Mouse (Mus musculus) heart, adult 2 months (tissue): ENCODE results near the gene Hps1. TPM values are rescaled to one million over a fixed set of nuclear protein-coding genes. Genes with fewer than 3 reads are reported as not detected.

Experiments used
- DNase-seq, 2 experiments: peaks; one replicate each; pipeline ENCODE4 v3.0.0; 2021
- H3K27ac ChIP-seq: fragments of 200-600 bp; 2 replicates; pipeline ENCODE4 v1.8.1; 2022
- H3K27me3 ChIP-seq: fragments of 200-500 bp; 2 replicates; pipeline ENCODE4 v1.6.1; 2012; ENCODE audit warnings: mild to moderate bottlenecking, low read length, inconsistent platforms, mixed read lengths; ENCODE audit not compliant: control insufficient read depth, insufficient read depth
- H3K36me3 ChIP-seq: fragments of 200-500 bp; 2 replicates; pipeline ENCODE4 v1.6.1; 2012; ENCODE audit warnings: low read length, inconsistent platforms; ENCODE audit not compliant: control insufficient read depth, insufficient read depth
- H3K4me1 ChIP-seq: fragments of 200-500 bp; 2 replicates; pipeline ENCODE4 v1.6.1; 2011; ENCODE audit warnings: low read length; ENCODE audit not compliant: control insufficient read depth, insufficient read depth
- H3K4me3 ChIP-seq: fragments of 200-600 bp; 2 replicates; pipeline ENCODE4 v1.8.1; 2022
- H3K79me2 ChIP-seq: fragments of 200-500 bp; replicated peaks from 2 replicates; pipeline ENCODE4 v1.6.1; 2012; ENCODE audit warnings: mild to moderate bottlenecking, inconsistent platforms, low read length, moderate library complexity, mixed read lengths; ENCODE audit not compliant: control insufficient read depth, insufficient read depth
- H3K9ac ChIP-seq: fragments of 200-500 bp; 2 replicates; pipeline ENCODE4 v1.6.1; 2012; ENCODE audit warnings: low read depth, mild to moderate bottlenecking, control low read depth, inconsistent platforms, low read length, mixed read lengths
- CTCF ChIP-seq: fragments of 200-600 bp; IDR thresholded peaks from 2 replicates; pipeline ENCODE4 v1.8.1; 2022; ENCODE audit warnings: antibody characterized with exemption, mild to moderate bottlenecking, moderate library complexity
- EP300 ChIP-seq: fragments of 200-500 bp; IDR thresholded peaks from 2 replicates; pipeline ENCODE4 v1.6.1; 2011; ENCODE audit warnings: low read depth, low read length, control low read depth; ENCODE audit not compliant: insufficient read depth
- POLR2A ChIP-seq: fragments of 200-500 bp; IDR thresholded peaks from 2 replicates; pipeline ENCODE4 v1.6.1; 2011; ENCODE audit warnings: mild to moderate bottlenecking, low read depth, low read length, control low read depth; ENCODE audit not compliant: insufficient read depth
- WGBS: fragments of 180-500 bp; shearing (Covaris S2); methylation state at CpG from one replicate; pipeline ENCODE4 v1.1.7; 2018; 5-methylcytosine and 5-hydroxymethylcytosine counted together
- intact Hi-C: fragments of 180-260 bp; cut with DNase I; formaldehyde crosslinking; loops from one replicate; pipeline ENCODE4 v1.15.1; 2025
- polyA plus RNA-seq: library from polyadenylated mRNA; depleted of rRNA; stranded (reverse); fragments of >200 nt; gene quantifications from 2 replicates; pipeline ENCODE4 v1.2.3, GENCODE M21; 2012
- total RNA-seq, 2 experiments: library from RNA; stranded (reverse); gene quantifications; 2 replicates each; pipeline ENCODE4 v1.2.3; 2021

Gene Hps1
- total and polyA plus RNA-seq, 3 experiments, result 1.6 to 6.6 (median 1.7) TPM

DNA sequence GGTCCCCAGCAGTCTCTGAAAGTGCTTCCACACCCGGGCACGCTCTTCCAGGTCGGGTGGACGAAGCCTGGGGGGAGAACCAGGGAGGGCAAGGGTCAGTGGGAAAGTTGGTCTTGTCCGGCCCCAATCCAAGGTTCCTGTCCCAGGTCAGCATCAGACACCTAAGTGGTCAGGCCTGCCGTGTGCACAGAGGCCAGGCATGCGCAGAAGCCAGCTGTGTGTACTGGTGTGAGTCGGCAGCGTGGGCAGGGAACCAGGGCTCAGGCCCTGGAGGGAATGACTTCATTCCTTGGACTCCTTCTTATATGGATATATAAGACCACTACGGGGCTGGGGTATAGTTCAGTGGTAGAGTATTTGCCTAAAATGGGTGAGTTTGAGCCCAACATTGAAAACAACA lies 10.1 kb downstream of the Hps1 start:
- Histone ChIP-seq H3K4me3 (no peak overlapping the region), H3K9ac (no peak overlapping the region), H3K4me1 (no peaks in the 10 kb centered on the region), H3K27me3 (no peaks in the 10 kb centered on the region), H3K36me3 (no peaks in the 10 kb centered on the region), H3K27ac (no peak overlapping the region), H3K79me2 (no peaks in the 10 kb centered on the region)
- no peak for DNase-seq
- no peak for TF ChIP-seq EP300
- no peak for TF ChIP-seq CTCF
- no peak for TF ChIP-seq POLR2A
- 90% methylated on average over 10 of the region's 10 CpGs for WGBS
- intact Hi-C loops, result no loop called here

DNA sequence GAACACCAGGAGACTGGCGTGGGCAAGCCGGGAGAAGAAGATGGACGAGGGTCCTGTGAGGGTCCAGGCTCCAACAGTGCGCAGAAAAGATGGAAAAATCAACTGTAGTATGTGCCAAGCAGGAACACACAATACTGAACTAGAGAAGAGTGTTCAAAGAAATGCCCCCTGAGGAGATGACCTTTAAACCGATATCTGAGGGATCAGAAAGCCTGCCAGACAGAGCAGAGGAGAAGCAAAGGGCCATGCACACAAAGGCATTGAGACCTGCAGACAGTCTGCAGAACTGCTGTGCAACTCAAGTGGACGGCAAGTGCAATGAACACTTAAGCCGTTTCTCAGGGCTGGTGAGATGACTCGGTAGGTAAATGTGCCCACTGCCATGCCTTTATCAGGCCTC lies 12.4 kb downstream of the Hps1 start:
- DNase-seq, result no peak
- H3K79me2 ChIP-seq, result no peaks in the 10 kb centered on the region
- no peaks in the 10 kb centered on the region for H3K27me3 ChIP-seq
- H3K36me3 ChIP-seq, result no peaks in the 10 kb centered on the region
- no peaks in the 10 kb centered on the region for H3K4me1 ChIP-seq
- 85% methylated on average over 8 of the region's 8 CpGs for WGBS
- H3K9ac ChIP-seq, result no peak overlapping the region
- no peak for TF ChIP-seq POLR2A
- no peak overlapping the region for H3K27ac ChIP-seq
- no peak overlapping the region for H3K4me3 ChIP-seq
- intact Hi-C loops, result no loop called here

DNA sequence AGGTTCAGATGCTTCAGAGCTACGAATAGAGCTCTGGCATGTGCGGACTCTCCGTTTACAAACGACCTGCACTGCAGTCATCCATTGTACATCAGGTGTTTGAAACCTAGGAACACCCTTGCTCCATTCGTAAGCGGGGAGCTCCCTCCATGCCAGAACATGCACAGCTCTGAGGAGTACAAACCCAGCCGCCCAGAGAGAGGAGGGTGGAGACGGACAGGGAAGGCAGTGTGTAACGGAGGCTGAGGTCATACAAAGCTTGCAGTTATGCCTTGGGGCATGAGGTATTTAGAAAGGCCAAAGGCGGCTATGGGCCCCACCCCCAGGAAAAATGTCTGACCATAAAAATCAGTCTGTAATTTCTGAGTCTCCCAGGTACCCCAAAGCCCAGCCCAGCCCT lies 15.4 kb downstream of the Hps1 start:
- 89% methylated on average over 10 of the region's 10 CpGs for WGBS
- Histone ChIP-seq H3K36me3 (no peaks in the 10 kb centered on the region), H3K9ac (no peak overlapping the region), H3K4me3 (no peak overlapping the region), H3K79me2 (no peaks in the 10 kb centered on the region), H3K4me1 (no peaks in the 10 kb centered on the region), H3K27me3 (no peaks in the 10 kb centered on the region), H3K27ac (no peak overlapping the region)
- DNase-seq, result no peak
- intact Hi-C loops, result no loop called here
- TF ChIP-seq POLR2A, result no peak
- no peak for TF ChIP-seq CTCF
- TF ChIP-seq EP300, result no peak

DNA sequence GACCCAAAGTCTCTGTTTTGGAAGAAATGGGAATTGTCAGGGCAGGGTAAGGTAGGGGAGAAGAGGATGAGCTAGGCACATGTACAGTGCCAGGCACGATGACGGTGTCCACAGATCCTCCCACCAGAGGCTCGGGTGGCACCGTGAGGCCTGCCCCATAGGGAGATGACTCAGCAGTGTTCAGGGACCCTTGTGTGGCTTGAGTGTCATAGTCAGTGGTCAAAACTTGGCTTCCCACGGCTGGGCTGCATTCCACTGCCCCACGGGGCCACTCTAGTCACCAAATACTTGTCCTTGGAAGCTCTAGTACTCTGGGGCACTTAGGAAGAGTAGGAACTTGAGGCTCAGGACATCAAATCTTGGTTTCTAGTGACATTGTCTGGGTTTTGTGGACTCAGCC lies 23.1 kb downstream of the Hps1 start:
- DNase-seq, result no peak
- H3K4me1 ChIP-seq, result peaks cover 6% of the 10 kb centered on the region
- WGBS, result 83% methylated on average over 6 of the region's 6 CpGs
- H3K27ac ChIP-seq, result no peak overlapping the region
- H3K36me3 ChIP-seq, result no peaks in the 10 kb centered on the region
- no peak for TF ChIP-seq POLR2A
- no peak for TF ChIP-seq CTCF
- no peak for TF ChIP-seq EP300
- intact Hi-C loops, result no loop called here
- no peaks in the 10 kb centered on the region for H3K27me3 ChIP-seq
- H3K79me2 ChIP-seq, result no peaks in the 10 kb centered on the region
- H3K9ac ChIP-seq, result no peak overlapping the region
- no peak overlapping the region for H3K4me3 ChIP-seq

DNA sequence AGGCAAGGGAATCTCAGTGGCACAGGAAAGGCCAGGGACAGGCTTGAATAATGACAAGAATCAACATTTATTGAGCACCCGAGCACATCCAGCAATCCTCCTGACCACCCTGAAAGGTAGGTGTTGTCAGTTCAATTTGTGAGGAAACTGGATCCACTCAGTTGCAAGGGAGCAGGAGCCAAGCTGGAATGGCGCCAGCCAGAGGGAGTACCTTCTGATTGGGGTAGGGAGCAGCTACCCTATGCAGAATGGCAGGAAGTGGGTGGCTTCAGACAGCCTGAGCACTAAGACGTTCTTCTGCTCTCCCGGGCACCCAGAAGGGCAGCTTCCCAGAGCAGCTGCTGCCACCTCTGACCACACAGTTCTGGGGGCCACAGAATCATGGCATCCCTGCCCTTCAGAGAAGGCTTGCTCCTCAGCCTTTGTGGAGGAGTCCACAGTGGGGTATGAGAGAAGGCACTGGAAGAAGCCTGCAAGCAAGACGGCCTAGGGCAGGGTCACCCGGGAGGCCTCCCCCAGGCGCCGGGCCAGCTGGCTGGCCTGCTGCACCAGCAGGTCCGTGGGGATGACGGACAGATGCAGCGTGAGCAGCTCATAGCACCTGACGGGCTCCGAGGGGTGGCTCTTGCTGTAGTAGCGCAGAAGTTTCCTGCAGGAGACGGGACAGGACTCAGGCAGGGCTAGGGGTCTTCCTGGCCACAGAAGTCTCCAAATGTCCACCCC lies 24.5 kb downstream of the Hps1 start:
- TF ChIP-seq POLR2A, result no peak
- no peak for TF ChIP-seq EP300
- TF ChIP-seq CTCF, result no peak
- intact Hi-C loops, result no loop called here

DNA sequence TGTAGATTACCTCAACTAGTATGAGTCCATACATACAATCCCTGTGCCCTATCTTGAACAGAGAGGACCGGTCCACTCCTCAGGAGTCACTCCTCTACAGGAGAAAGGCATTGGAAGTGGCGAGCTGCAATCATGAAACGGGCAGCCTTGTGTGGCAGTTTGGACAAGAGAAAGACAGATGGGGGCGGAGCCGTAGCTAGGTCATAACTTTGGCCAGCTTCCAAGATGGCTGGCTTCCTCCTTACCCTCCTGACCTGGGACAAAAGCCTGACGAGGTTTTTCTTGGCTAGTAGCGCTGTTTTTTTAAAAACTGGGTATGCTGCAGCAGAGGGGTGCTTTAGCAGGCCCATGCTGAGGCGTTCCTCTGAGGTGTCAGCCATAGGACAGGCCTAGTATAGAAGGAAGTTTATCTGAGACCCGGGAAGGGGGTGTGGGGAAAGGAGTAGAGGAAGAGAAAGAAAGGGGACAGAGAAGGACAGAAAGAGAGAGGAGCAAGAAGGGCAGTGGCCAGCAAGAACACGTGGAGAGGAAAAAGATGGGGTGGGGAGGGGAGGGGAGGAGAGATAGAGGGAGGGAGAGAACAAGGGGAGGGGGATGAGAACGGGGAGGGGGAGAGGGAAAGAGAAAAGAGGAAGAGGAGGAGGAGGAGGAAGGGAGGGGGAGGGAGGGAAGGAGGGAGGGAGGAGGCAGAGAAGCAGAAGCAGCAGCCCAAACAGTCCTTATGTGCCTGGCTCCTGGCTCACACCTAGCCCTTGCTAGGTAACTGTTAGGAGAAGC lies 26.4 kb downstream of the Hps1 start:
- TF ChIP-seq CTCF, result no peak
- TF ChIP-seq POLR2A, result no peak
- 0 out of 2 replicates have a peak, but pooled peaks have one; percentile 26 for TF ChIP-seq EP300
- intact Hi-C loops, result loop anchor here (2.0 kb wide), 1 partner anchor 23 kb away; no protein-coding TSS in a partner anchor
- 5% methylated on average over 10 of the region's 11 CpGs for WGBS
- DNase-seq, result peak; percentile 78 to 86
- Histone ChIP-seq H3K79me2 (no peaks in the 10 kb centered on the region), H3K9ac (peak overlapping the region; percentile 3; the same call in 1 of the 2 replicates), H3K4me3 (peak overlapping the region; percentile 50), H3K27ac (peak overlapping the region; percentile 85), H3K27me3 (no peaks in the 10 kb centered on the region), H3K4me1 (peaks cover 6% of the 10 kb centered on the region), H3K36me3 (no peaks in the 10 kb centered on the region)

More for the DNA sequence above, 24.5 kb downstream of the Hps1 start:
- no peaks in the 10 kb centered on the region for H3K27me3 ChIP-seq
- no peaks in the 10 kb centered on the region for H3K79me2 ChIP-seq
- peaks cover 6% of the 10 kb centered on the region for H3K4me1 ChIP-seq
- no peak overlapping the region for H3K27ac ChIP-seq
- H3K4me3 ChIP-seq, result no peak overlapping the region
- WGBS, result 32% methylated on average over 15 of the region's 15 CpGs
- H3K9ac ChIP-seq, result no peak overlapping the region
- no peaks in the 10 kb centered on the region for H3K36me3 ChIP-seq
- DNase-seq, result peak; percentile 50 to 60
